Mouse (Mus musculus) neural tube, embryonic 15.5 days (tissue): ENCODE data around the gene Slc5a9. TPM values are rescaled to one million over a fixed set of nuclear protein-coding genes. Genes with fewer than 3 reads are reported as not detected.

Experiments
- ATAC-seq: fragments of 200-750 bp; cut with Nextera tagmentation; 2 replicates; pipeline ENCODE4 v1.8.0; 2017; ENCODE audit warnings: mild to moderate bottlenecking, moderate TSS enrichment, moderate library complexity; ENCODE audit not compliant: low FRiP score
- H3K27ac ChIP-seq: fragments of 300-500 bp; sonication (generic); replicated peaks from 2 replicates; pipeline ENCODE4 v1.5.1; 2015; ENCODE audit warnings: mild to moderate bottlenecking, inconsistent platforms
- H3K27me3 ChIP-seq: fragments of 300-500 bp; sonication (generic); replicated peaks from 2 replicates; pipeline ENCODE4 v1.6.1; 2015; ENCODE audit warnings: inconsistent platforms
- H3K36me3 ChIP-seq: fragments of 300-500 bp; sonication (generic); 2 replicates; pipeline ENCODE4 v1.6.1; 2015; ENCODE audit warnings: inconsistent platforms
- H3K4me1 ChIP-seq: fragments of 300-500 bp; sonication (generic); 2 replicates; pipeline ENCODE4 v1.6.1; 2015; ENCODE audit warnings: inconsistent platforms
- H3K4me2 ChIP-seq: fragments of 300-500 bp; sonication (generic); 2 replicates; pipeline ENCODE4 v1.6.1; 2015; ENCODE audit warnings: inconsistent platforms, mild to moderate bottlenecking, moderate library complexity
- H3K4me3 ChIP-seq: fragments of 300-500 bp; sonication (generic); replicated peaks from 2 replicates; pipeline ENCODE4 v1.5.1; 2015; ENCODE audit warnings: mild to moderate bottlenecking, inconsistent platforms
- H3K9ac ChIP-seq: fragments of 300-500 bp; sonication (generic); replicated peaks from 2 replicates; pipeline ENCODE4 v1.6.1; 2015; ENCODE audit warnings: mild to moderate bottlenecking, inconsistent platforms
- H3K9me3 ChIP-seq: fragments of 300-500 bp; sonication (generic); replicated peaks from 2 replicates; pipeline ENCODE4 v1.6.1; 2016; ENCODE audit warnings: inconsistent platforms
- WGBS: fragments of 180-500 bp; shearing (Covaris S2); methylation state at CpG from one replicate; pipeline ENCODE4 v1.1.7; 2015; ENCODE audit warnings: mixed read lengths; 5-methylcytosine and 5-hydroxymethylcytosine counted together
- polyA plus RNA-seq: library from polyadenylated mRNA; unstranded; fragments of >200 nt; fragmentation: Nextera tagmentation; extraction: Ambion mirVana; gene quantifications from 2 replicates; pipeline ENCODE4 v1.2.1, GENCODE M21; 2015

The Slc5a9 gene
- polyA plus RNA-seq, 1 experiment from 2014 or later = not detected

DNA sequence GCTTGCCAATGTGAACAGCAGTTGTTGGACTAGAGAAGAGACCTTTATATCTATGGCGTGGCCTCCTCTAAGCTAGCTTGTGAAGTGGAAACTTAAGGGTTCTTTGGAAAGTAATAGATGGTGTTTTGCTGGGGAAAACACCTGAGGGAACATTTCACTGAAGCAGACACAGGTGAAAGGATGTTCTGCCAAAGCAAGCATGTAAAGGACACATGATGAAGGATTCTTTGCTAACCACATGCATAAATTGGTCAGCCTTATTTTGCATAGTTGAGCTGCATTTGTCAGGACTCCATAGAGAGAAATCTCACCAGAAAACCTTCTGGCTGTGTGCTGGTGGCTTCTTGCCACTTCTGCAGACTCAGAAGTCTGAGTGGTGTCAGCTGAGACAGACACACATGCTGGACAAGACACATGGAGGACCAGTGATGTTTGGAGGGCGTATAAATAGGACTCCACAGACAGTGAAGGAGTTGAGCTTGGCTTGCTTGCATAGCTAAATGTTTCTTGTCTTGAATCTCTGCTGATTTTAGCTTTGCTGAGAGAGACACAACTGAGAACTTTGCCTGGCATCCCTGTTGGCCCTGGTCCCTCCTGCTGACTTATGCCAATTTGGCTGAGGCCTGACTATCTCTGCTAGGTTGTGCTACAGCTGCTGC lies 34.8 kb downstream of the Slc5a9 start:
- H3K27ac ChIP-seq = no peak overlapping the region
- ATAC-seq = no peak
- no peaks in the 10 kb centered on the region for H3K36me3 ChIP-seq
- H3K9me3 ChIP-seq = no peaks in the 10 kb centered on the region
- no peak overlapping the region for H3K4me2 ChIP-seq
- no peak overlapping the region for H3K9ac ChIP-seq
- 86% methylated on average over 2 of the region's 2 CpGs for WGBS
- H3K27me3 ChIP-seq = no peaks in the 10 kb centered on the region
- no peak overlapping the region for H3K4me3 ChIP-seq
- H3K4me1 ChIP-seq = no peaks in the 10 kb centered on the region

DNA sequence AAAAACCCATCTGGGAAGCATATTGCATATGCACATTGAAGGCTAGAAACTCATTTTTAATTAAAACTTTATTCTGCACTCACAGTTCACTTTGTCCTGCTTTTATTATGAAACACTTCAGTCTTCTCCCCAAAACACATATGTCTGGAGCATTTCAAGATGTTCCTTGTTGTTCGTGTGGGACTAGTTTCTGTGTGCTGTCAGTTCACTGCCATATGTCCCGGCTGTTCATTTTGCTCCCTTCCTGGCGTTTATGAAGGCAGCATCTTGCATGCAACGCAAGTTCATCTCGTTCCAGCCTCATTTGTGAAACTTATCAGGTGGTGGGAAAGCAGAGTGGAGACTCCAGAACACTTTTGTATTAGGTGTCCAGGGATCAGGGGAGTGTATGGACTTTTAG lies 36.0 kb downstream of the Slc5a9 start:
- no peaks in the 10 kb centered on the region for H3K4me1 ChIP-seq
- H3K4me2 ChIP-seq = no peak overlapping the region
- H3K27me3 ChIP-seq = no peaks in the 10 kb centered on the region
- 91% methylated on average over 5 of the region's 5 CpGs for WGBS
- H3K4me3 ChIP-seq = no peak overlapping the region
- no peak overlapping the region for H3K27ac ChIP-seq
- ATAC-seq = no peak
- no peaks in the 10 kb centered on the region for H3K9me3 ChIP-seq
- H3K9ac ChIP-seq = no peak overlapping the region
- H3K36me3 ChIP-seq = no peaks in the 10 kb centered on the region

DNA sequence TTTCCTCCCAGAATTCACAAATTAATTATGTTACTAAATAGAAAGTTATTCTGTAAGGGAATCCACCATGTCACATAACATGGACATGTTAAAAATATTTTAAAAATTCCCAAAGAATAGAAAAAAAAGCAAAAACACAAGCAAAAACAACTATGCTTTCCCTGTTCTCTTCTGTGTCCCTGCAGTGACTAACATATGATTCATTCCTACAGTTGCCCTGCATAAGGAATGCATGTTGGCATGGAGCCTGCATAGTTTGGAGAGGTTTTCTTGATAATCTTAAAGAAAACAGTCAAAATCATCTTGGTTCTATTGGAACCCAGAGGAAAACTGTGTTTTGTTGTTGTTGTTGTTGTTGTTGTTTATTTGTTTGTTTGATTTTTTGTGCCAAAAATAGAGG lies 50.1 kb downstream of the Slc5a9 start:
- Histone ChIP-seq H3K9me3 (no peaks in the 10 kb centered on the region), H3K27me3 (no peaks in the 10 kb centered on the region), H3K27ac (no peak overlapping the region), H3K4me1 (no peaks in the 10 kb centered on the region), H3K36me3 (no peaks in the 10 kb centered on the region), H3K9ac (no peak overlapping the region), H3K4me3 (no peak overlapping the region), H3K4me2 (no peak overlapping the region)
- ATAC-seq = no peak

DNA sequence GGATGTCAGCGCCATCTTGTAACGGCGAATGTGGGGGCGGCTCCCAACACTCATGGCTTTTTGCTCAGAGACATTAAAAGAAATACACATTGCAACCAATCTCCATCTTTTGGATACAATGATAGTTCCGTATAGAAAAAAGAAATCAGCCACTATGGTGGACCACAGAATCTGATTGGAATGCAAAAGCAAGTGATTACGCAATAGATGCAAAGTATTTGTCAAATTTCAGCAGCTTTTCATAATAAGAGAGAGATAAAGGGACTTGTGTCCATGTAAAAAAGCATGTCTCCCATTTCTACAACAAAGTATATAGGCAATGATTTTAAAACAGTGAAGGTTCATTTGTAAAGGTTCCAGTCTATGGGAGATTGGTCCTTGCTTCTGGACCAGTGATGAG lies 63.8 kb downstream of the Slc5a9 start:
- 98% methylated on average over 6 of the region's 6 CpGs for WGBS
- no peak for ATAC-seq
- Histone ChIP-seq H3K27me3 (no peaks in the 10 kb centered on the region), H3K36me3 (no peaks in the 10 kb centered on the region), H3K9ac (no peak overlapping the region), H3K4me1 (no peaks in the 10 kb centered on the region), H3K27ac (no peak overlapping the region), H3K4me3 (no peak overlapping the region), H3K4me2 (no peak overlapping the region), H3K9me3 (no peaks in the 10 kb centered on the region)

Other genes starting within 250 kb of the Slc5a9 start
- gene Spata6, start 182.9 kb downstream of the Slc5a9 start, polyA plus RNA-seq = 15.6 and 19.0 TPM in 2 replicates
- 0.84 TPM in 1 of 2 replicates, not detected in the other for gene Skint8, start 16.5 kb upstream of the Slc5a9 start, polyA plus RNA-seq
- gene Skint7, start 70.0 kb upstream of the Slc5a9 start, polyA plus RNA-seq = 0.68 TPM in 1 of 2 replicates, not detected in the other
- 1.6 TPM in 1 of 2 replicates, not detected in the other for gene Skint1, start 103.4 kb upstream of the Slc5a9 start, polyA plus RNA-seq
- 0.47 TPM in 1 of 2 replicates, not detected in the other for gene Skint4, start 169.1 kb upstream of the Slc5a9 start, polyA plus RNA-seq